Mouse (Mus musculus) right cerebral cortex, postnatal 10 days (tissue): Measurements from ENCODE around the gene Gprc5d.

Source experiments
- DNase-seq, 2 experiments: peaks; one replicate each; pipeline ENCODE4 v3.0.0; 2021; ENCODE audit warnings: low spot score in 2 of 2

Gprc5d gene

DNA sequence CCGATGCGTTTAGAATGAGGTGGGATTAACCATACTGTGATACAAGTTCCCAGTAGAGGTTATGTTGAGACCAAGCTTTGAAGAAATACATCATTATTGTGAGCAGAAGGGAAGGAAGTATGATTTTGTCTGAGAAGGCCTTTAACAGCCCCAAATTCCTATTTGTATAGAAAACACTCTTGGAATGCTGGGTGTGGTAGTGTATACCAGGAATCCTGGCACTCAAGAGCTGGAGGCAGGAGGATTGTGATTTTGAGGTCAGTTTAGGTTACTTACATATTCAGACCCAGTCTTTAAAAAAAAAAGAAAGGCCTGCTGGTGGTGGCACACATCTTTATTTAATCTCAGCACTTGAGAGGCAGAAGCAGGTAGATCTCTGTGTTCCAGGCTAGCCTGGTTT lies 47.7 kb downstream of the Gprc5d start:
- no peak for DNase-seq

DNA sequence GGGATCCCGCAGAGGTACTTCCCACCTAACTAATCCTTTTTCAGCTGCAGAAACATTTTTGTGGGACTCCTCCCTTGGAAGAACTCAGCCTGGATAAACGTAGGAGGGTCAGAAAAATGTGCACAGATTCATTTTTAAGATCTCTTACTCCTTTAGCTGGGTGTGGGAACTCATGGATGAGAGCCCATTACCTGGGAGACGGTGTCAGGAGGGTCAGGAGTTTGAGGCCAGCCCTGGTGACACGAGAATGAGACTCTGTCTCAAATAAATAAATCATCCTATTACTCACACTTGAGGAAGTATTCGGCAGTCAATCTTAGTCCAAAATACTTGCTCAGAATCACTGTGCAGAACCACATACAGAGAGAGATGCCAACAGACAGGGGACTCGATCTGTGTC lies 48.2 kb downstream of the Gprc5d start:
- DNase-seq = no peak

DNA sequence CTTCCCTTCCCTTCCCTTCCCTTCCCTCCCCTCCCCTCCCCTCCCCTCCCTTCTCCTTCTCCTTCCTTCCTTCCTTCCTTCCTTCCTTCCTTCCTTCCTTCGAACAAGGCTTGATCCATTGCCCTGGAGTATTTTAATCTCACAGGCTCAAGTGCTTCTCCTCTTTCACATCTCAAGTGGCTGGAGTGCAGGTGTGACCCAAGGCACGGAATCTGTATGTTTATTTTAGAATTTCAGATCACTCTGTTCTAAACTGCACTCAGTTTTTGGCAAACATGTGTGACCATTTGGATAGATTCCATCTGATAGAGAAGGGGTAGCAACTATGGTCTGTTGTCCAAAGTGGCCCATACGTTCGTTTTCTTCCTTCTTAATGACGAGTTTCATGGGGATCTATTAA lies 49.9 kb downstream of the Gprc5d start:
- no peak for DNase-seq

DNA sequence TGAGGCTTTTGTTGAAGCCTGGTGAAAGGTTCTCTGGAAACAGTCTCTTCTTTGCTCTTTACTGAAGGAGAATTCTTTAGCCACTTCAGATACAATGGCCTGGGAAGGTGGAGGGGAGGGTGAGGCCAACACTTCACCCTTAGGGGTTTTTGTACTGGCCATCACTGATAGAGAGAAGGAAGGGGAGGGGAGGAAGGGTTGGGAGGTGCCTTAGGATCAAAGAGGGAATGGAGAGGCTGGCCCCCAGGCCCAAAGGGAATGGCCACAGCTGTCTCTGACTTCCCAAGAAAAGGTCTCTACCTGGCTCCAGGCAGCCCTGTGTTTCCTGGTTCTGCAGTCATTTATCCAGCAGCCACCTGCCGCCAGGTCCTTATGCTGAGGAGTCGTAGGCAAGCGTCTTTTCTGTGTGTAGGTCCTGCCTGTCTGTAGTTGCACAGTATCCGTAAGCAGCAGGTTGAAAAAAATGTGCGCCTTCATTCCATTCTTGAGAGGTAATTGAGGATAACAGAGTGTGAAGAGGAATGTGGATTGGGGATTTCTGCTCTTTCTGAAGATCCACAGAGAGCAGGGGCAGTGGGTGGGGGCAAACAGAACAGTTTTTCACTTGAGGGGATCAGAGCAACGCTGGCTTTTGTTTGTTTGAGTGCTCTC lies 51.2 kb downstream of the Gprc5d start:
- DNase-seq = no peak

DNA sequence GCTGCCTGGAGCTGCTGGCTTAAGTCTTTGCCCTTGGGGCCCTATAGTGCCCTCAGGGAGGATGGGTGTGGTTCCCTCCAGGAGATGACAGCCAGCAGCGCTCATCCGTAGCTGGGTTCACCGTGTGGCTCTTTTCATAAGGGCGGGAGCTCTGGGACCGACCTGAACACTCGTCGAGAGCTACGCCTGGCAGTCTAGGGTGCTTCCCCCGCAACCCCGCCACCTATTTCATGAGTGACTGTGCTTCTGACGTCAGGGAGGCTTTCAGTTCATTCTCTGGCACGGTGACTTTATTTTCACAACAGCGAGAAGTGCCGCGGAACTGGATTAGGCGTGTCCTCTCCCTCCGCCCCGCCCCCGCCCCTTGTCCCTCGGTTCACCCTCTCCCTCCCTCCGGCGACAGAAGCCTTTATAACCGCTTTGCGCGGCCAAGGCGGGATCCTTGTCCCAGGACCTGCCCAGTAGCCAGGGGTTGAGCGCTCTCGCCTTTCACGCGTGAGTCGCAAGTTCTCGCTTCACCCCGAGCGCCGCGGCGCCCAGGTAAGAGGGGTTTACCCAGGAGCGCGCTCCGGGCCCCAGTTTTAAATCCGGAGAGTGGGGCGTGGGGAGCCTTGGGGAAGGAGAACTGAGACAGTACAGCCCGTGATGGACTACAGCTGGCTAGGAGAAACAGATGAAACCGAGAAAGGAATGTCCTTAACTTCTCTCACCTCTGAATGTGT lies 52.7 kb downstream of the Gprc5d start, which contains the start of gene Gprc5a:
TSS of gene Gprc5a (plus strand) at position 416 of the 722 bp plus-strand sequence.
- no peak for DNase-seq

DNA sequence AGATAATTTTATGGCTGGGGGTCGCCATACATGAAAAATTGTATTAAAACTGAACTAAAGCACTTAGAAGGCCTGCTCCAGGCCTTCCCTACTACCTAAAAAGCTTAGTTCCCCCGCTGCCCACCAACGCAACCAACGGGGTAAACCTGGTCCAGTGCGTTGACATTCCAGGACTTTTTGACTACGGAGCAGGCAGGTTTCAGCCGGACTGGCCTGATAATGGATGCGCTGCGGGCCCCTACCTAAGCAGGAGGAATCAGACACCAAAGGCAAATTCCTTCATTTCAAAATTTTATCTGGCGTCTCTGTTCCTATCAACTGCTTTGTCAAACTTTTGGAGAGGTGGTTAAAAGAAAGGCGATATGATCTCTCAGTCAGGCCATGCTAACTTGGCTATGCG lies 53.5 kb downstream of the Gprc5d start:
- no peak for DNase-seq

DNA sequence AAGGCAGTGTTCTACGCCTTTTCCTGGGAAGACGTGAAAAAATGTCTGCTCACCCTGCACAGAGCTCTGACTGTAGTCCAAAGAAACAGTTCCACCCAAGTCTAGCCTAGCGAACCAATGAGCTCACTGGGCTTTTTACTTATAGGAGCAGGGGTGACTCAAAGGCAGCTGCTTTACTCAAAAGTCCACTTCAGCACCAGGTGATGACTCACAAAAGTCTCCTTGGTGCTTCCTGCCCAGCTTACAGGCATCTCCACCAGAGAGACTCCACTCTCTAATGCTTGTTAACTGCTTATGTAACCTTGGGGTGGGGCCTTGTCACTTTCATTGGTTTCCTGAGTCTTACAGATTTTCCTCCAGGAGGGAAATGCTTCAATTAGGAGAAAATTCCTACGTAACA lies 57.4 kb downstream of the Gprc5d start:
- no peak for DNase-seq
